Mouse (Mus musculus): ENCODE measurements around the gene Meis2.

DNA sequence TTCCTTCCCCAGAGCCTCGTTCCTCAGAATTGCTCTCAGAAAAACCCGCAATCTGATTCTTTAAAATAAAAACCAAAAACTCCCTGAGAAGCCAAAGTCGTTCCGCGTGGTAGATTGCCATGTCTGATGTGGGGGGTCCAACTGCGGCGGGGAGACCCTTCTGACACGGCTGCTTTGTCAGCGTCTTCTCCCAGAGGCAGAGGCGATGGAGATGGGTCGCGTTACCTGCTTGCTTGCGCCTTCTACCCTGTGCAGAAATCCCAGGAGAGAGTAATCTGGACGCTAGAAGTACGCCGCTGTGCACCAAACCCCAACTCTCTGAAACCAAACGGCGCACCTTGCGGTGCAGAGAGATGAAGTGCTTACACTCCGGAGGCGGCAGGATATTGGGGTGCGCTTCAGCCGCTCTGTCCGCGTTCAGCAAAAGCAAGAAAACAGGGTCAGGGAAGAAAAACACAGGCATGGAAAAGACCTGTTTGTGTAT lies 210.8 kb downstream of the Meis2 start:
- TF ChIP-seq USF1 (IDR thresholded peaks at IDR 0.05; ENCODE audit: low read depth, low read length) (no peak), SMC3 (IDR thresholded peaks at IDR 0.05; ENCODE audit: low read depth, low read length) (no peak)

All from MEL (cell line).